Mouse (Mus musculus) heart, adult 2 months (tissue): ENCODE data around the gene Efhc1. TPM values are rescaled to one million over a fixed set of nuclear protein-coding genes. Genes with fewer than 3 reads are reported as not detected.
A peak's percentile ranks its signal among the peaks of the same experiment; 100 is the strongest.

Source experiments
- DNase-seq, 2 experiments: peaks; one replicate each; pipeline ENCODE4 v3.0.0; 2021
- H3K27ac ChIP-seq: fragments of 200-600 bp; 2 replicates; pipeline ENCODE4 v1.8.1; 2022
- H3K27me3 ChIP-seq: fragments of 200-500 bp; 2 replicates; pipeline ENCODE4 v1.6.1; 2012; ENCODE audit warnings: mild to moderate bottlenecking, low read length, inconsistent platforms, mixed read lengths; ENCODE audit not compliant: control insufficient read depth, insufficient read depth
- H3K36me3 ChIP-seq: fragments of 200-500 bp; 2 replicates; pipeline ENCODE4 v1.6.1; 2012; ENCODE audit warnings: low read length, inconsistent platforms; ENCODE audit not compliant: control insufficient read depth, insufficient read depth
- H3K4me1 ChIP-seq: fragments of 200-500 bp; 2 replicates; pipeline ENCODE4 v1.6.1; 2011; ENCODE audit warnings: low read length; ENCODE audit not compliant: control insufficient read depth, insufficient read depth
- H3K4me3 ChIP-seq: fragments of 200-600 bp; 2 replicates; pipeline ENCODE4 v1.8.1; 2022
- H3K79me2 ChIP-seq: fragments of 200-500 bp; replicated peaks from 2 replicates; pipeline ENCODE4 v1.6.1; 2012; ENCODE audit warnings: mild to moderate bottlenecking, inconsistent platforms, low read length, moderate library complexity, mixed read lengths; ENCODE audit not compliant: control insufficient read depth, insufficient read depth
- H3K9ac ChIP-seq: fragments of 200-500 bp; 2 replicates; pipeline ENCODE4 v1.6.1; 2012; ENCODE audit warnings: low read depth, mild to moderate bottlenecking, control low read depth, inconsistent platforms, low read length, mixed read lengths
- CTCF ChIP-seq: fragments of 200-600 bp; IDR thresholded peaks from 2 replicates; pipeline ENCODE4 v1.8.1; 2022; ENCODE audit warnings: antibody characterized with exemption, mild to moderate bottlenecking, moderate library complexity
- EP300 ChIP-seq: fragments of 200-500 bp; IDR thresholded peaks from 2 replicates; pipeline ENCODE4 v1.6.1; 2011; ENCODE audit warnings: low read depth, low read length, control low read depth; ENCODE audit not compliant: insufficient read depth
- POLR2A ChIP-seq: fragments of 200-500 bp; IDR thresholded peaks from 2 replicates; pipeline ENCODE4 v1.6.1; 2011; ENCODE audit warnings: mild to moderate bottlenecking, low read depth, low read length, control low read depth; ENCODE audit not compliant: insufficient read depth
- WGBS: fragments of 180-500 bp; shearing (Covaris S2); methylation state at CpG from one replicate; pipeline ENCODE4 v1.1.7; 2018; 5-methylcytosine and 5-hydroxymethylcytosine counted together
- intact Hi-C: fragments of 180-260 bp; cut with DNase I; formaldehyde crosslinking; loops from one replicate; pipeline ENCODE4 v1.15.1; 2025
- polyA plus RNA-seq: library from polyadenylated mRNA; depleted of rRNA; stranded (reverse); fragments of >200 nt; gene quantifications from 2 replicates; pipeline ENCODE4 v1.2.3, GENCODE M21; 2012
- total RNA-seq, 2 experiments: library from RNA; stranded (reverse); gene quantifications; 2 replicates each; pipeline ENCODE4 v1.2.3; 2021

Efhc1 gene
- total and polyA plus RNA-seq, 3 experiments = 0.41 to 1.8 (median 0.63) TPM

DNA sequence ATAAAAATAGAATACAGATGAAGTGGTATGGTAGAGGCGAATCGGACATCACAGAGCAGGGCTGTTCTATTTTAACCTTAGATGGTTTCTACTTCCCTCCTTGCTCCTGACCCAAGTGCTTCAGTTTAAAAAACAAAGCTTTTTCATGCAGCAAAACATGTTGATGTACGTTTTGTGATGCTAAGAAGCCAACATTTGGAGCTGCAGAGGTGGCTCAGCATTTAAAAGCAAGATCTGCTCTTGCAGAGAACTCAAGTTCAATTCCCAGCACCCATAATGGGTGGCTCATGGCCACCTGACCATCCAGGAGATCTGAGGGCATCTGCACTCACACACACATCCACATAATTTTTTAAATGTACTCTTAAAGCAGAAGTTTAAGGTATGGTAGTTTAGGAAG, 3.5 kb downstream of the Efhc1 start:
- Histone ChIP-seq H3K4me1 (no peaks in the 10 kb centered on the region), H3K79me2 (no peaks in the 10 kb centered on the region), H3K9ac (no peak overlapping the region), H3K27me3 (no peaks in the 10 kb centered on the region), H3K27ac (no peak overlapping the region), H3K4me3 (no peak overlapping the region), H3K36me3 (no peaks in the 10 kb centered on the region)
- no peak for TF ChIP-seq EP300
- TF ChIP-seq POLR2A = no peak
- TF ChIP-seq CTCF = no peak
- no peak for DNase-seq
- 63% methylated on average over 3 of the region's 3 CpGs for WGBS
- intact Hi-C loops = no loop called here

DNA sequence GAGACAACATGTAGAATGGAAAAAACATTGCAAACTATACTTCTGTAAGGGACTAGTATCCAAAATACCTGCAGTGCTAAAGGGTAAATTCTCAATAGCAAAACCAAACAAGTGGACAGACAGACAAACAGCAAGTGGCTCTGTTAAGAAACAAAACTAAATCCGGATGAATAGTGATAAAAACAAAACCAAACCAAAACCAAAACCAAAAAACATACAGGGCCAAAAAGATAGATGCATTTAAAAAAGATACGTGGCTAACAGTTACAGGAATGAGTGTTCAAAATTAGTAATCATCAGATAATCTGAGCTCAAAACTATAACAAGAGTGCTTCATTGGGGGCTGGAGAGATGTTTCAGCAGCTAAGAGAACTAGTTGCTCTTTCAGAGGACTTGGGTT, 18.2 kb downstream of the Efhc1 start:
- Histone ChIP-seq H3K4me3 (no peak overlapping the region), H3K79me2 (no peaks in the 10 kb centered on the region), H3K4me1 (no peaks in the 10 kb centered on the region), H3K27me3 (no peaks in the 10 kb centered on the region), H3K9ac (no peak overlapping the region), H3K27ac (no peak overlapping the region), H3K36me3 (no peaks in the 10 kb centered on the region)
- no peak for TF ChIP-seq POLR2A
- TF ChIP-seq CTCF = no peak
- no peak for TF ChIP-seq EP300
- intact Hi-C loops = no loop called here
- DNase-seq = no peak
- 78% methylated on average over 2 of the region's 2 CpGs for WGBS

DNA sequence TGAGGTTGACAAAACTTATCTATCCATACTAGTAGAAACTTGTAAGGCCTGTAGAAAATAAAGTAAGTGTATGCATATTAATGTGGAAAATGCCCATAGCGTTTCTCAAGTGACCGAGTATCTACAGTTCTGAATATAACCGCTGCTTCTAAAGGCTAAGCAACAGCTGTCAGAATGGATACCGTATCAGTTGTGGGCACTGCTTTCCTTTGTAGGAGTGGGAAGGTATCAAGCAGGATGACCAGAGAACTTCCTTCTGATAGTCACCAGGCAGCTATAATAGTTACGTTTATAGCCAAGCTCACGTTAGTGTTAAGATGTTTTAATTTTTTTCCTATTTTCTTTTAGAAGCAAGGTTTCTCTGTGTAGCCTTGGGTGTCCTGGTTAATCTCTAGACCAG, 22.0 kb downstream of the Efhc1 start:
- no peak for DNase-seq
- no peaks in the 10 kb centered on the region for H3K4me1 ChIP-seq
- WGBS = 77% methylated on average over 6 of the region's 6 CpGs
- H3K9ac ChIP-seq = no peak overlapping the region
- TF ChIP-seq EP300 (no peak), CTCF (no peak), POLR2A (no peak)
- no peaks in the 10 kb centered on the region for H3K27me3 ChIP-seq
- no peaks in the 10 kb centered on the region for H3K36me3 ChIP-seq
- H3K79me2 ChIP-seq = no peaks in the 10 kb centered on the region
- H3K27ac ChIP-seq = no peak overlapping the region
- intact Hi-C loops = no loop called here
- no peak overlapping the region for H3K4me3 ChIP-seq

DNA sequence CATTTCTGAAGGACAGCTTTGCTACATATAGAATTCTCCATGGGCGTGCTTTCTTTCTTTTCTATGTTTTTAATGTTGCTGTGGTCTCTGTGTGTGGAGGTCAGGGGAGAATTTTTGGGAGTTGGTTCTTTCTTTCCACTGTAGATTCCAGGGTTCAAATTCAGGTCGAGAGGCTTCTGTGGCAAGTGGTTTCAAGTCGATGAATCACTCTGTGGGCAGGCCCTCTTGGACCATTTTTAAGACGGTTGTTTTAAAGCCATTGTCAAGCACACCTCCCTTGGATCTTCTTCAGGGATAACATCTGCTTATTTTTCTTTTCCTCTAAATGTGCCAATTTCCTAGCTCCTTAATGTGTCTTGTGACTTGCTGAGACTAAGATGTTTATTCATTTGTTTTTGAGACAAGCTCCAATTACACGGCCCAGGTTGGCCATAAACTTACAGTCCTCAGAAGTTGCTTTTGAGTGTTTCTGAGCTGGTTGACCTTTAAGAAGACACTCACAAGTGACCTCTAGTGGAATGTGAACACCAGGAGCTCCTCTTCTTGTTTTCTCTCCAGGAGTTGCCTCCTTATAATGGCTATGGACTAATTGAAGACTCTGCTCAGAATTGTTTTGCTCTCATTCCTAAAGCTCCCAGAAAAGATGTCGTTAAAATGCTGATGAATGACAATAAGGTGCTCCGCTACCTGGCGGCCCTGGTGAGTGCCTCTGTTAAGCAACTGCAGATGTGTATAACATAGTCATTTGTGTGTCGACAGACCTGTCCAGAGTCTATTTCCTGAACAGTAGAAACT, 23.1 kb downstream of the Efhc1 start:
- H3K4me1 ChIP-seq = no peaks in the 10 kb centered on the region
- H3K27me3 ChIP-seq = no peaks in the 10 kb centered on the region
- H3K9ac ChIP-seq = no peak overlapping the region
- intact Hi-C loops = no loop called here
- H3K79me2 ChIP-seq = no peaks in the 10 kb centered on the region
- 70% methylated on average over 9 of the region's 9 CpGs for WGBS
- H3K36me3 ChIP-seq = no peaks in the 10 kb centered on the region
- no peak overlapping the region for H3K4me3 ChIP-seq
- DNase-seq = no peak
- no peak overlapping the region for H3K27ac ChIP-seq
- TF ChIP-seq CTCF (peak; percentile 41), POLR2A (no peak), EP300 (no peak)

DNA sequence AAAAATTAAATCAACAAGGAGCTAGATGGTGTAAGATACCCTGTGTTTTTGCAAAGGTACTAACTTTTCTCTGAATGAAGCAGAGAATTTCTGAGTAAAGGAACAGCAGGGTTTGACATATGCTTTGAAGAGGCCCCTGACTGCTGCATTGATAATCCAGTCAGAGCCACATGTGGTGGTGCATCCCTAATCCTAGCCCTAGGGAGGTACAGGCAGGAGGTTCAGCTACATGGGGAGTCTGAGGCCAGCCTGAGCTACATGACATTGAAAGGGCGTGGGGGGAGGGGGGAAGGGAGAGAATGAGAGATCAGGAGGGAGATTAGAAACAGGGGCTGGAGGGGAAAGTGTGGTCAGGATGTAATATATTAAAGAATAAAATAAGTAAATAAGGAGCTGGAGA, 29.1 kb downstream of the Efhc1 start:
- intact Hi-C loops = no loop called here
- no peak for TF ChIP-seq CTCF
- no peak for TF ChIP-seq POLR2A
- TF ChIP-seq EP300 = no peak
- Histone ChIP-seq H3K4me1 (no peaks in the 10 kb centered on the region), H3K9ac (no peak overlapping the region), H3K79me2 (no peaks in the 10 kb centered on the region), H3K27ac (no peak overlapping the region), H3K27me3 (no peaks in the 10 kb centered on the region), H3K36me3 (no peaks in the 10 kb centered on the region), H3K4me3 (no peak overlapping the region)
- WGBS = 95% methylated on average over 1 of the region's 1 CpGs
- DNase-seq = no peak

DNA sequence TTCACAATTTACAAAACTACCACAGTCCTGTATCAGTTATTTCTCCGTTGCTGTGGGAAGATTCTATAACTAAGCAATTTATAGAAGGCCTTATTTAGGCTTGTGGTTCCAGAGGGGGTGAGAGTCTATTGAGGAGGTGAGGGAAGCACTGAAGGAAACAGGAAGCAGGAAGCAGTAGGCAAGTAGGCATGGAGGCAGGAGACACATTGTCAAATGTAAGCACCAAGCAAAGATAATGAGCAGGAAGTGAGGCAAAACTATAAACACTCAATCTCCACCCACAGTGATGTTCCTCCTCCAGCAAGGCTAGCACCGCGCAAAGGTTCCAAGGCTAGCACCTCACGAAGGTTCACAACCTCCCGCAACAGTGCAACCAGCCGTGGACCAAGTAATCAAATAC, 30.3 kb downstream of the Efhc1 start:
- no peak overlapping the region for H3K4me3 ChIP-seq
- no peaks in the 10 kb centered on the region for H3K79me2 ChIP-seq
- WGBS = 82% methylated on average over 6 of the region's 6 CpGs
- H3K9ac ChIP-seq = no peak overlapping the region
- DNase-seq = no peak
- TF ChIP-seq POLR2A (no peak), CTCF (no peak), EP300 (no peak)
- H3K27me3 ChIP-seq = no peaks in the 10 kb centered on the region
- no peaks in the 10 kb centered on the region for H3K36me3 ChIP-seq
- no peak overlapping the region for H3K27ac ChIP-seq
- H3K4me1 ChIP-seq = no peaks in the 10 kb centered on the region
- intact Hi-C loops = no loop called here
